Mouse (Mus musculus) limb, embryonic 10.5 days (tissue): ENCODE measurements around the gene Tarsl2. TPM values are rescaled to one million over a fixed set of nuclear protein-coding genes. Genes with fewer than 3 reads are reported as not detected.

Experiments used
- DNase-seq: peaks from one replicate; pipeline ENCODE4 v3.0.0-alpha.2; 2017; ENCODE audit warnings: low spot score
- H3K27ac ChIP-seq: fragments of 300-500 bp; sonication (generic); 2 replicates; pipeline ENCODE4 v1.5.1; 2016; ENCODE audit warnings: mild to moderate bottlenecking
- H3K27me3 ChIP-seq: fragments of 300-500 bp; sonication (generic); 2 replicates; pipeline ENCODE4 v1.6.1; 2016; ENCODE audit warnings: low read depth, mild to moderate bottlenecking; ENCODE audit not compliant: poor library complexity, severe bottlenecking
- H3K36me3 ChIP-seq: fragments of 300-500 bp; sonication (generic); 2 replicates; pipeline ENCODE4 v1.6.1; 2016; ENCODE audit warnings: mild to moderate bottlenecking, moderate library complexity
- H3K4me1 ChIP-seq: fragments of 300-500 bp; sonication (generic); 2 replicates; pipeline ENCODE4 v1.6.1; 2016
- H3K4me3 ChIP-seq: fragments of 300-500 bp; sonication (generic); 2 replicates; pipeline ENCODE4 v1.5.1; 2016; ENCODE audit warnings: mild to moderate bottlenecking, moderate library complexity
- H3K9me3 ChIP-seq: fragments of 300-500 bp; sonication (generic); replicated peaks from 2 replicates; pipeline ENCODE4 v1.6.1; 2016; ENCODE audit warnings: mild to moderate bottlenecking
- WGBS: fragments of 180-500 bp; shearing (Covaris S2); methylation state at CpG from one replicate; pipeline ENCODE4 v1.1.7; 2016; 5-methylcytosine and 5-hydroxymethylcytosine counted together
- polyA plus RNA-seq: library from polyadenylated mRNA; unstranded; fragments of >200 nt; fragmentation: Nextera tagmentation; extraction: Ambion mirVana; gene quantifications from 2 replicates; pipeline ENCODE4 v1.2.1, GENCODE M21; 2016

Gene Tarsl2
- polyA plus RNA-seq, 1 experiment from 2014 or later = 6.2 TPM

DNA sequence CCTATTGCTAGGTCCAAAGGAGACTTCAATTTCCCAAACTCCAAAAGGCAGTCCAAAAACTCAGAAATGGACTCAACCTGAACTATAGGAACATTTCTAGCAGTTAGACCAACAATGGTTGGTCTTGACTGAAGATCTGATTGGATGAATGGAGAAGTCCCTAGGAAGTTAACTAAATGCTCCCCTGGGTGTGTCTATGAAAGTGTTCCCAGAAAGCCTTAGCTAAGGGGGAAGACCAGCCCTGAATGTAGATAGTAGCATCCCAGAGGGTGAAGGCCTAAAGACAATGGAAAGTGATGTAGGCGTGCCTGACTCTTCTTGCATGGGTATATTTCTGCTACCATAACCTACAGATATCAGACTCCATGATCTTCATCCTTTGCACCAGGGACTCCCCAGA, 63.8 kb downstream of the Tarsl2 start:
- H3K4me3 ChIP-seq = no peak overlapping the region
- H3K9me3 ChIP-seq = no peaks in the 10 kb centered on the region
- no peak overlapping the region for H3K27ac ChIP-seq
- H3K4me1 ChIP-seq = peaks cover 7% of the 10 kb centered on the region; the same call in 1 of the 2 replicates
- DNase-seq = no peak
- WGBS = 100% methylated on average over 1 of the region's 1 CpGs
- H3K27me3 ChIP-seq = peaks cover 6% of the 10 kb centered on the region; the same call in 1 of the 2 replicates
- no peaks in the 10 kb centered on the region for H3K36me3 ChIP-seq

DNA sequence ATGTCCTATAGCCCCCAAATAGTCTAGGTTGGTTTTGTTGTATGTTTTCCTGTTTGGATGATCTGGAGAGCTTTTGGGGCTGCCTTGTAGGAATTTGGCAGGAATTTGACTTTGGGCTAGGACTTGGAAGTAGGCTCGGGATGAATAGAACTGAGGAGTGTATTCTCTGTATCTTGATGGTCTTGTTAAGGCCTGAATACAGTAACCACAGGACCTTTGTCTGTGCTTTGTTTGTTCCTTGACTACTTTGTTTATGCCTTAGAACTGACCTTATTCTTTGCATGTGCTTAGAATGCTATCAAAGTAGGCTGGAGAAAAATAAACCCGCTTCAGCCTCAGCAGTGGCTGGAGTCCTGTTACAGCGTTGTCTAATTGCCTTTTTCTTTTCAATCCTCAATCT, 65.6 kb downstream of the Tarsl2 start:
- H3K36me3 ChIP-seq = no peaks in the 10 kb centered on the region
- H3K9me3 ChIP-seq = no peaks in the 10 kb centered on the region
- WGBS = 86% methylated on average over 3 of the region's 3 CpGs
- H3K27ac ChIP-seq = no peak overlapping the region
- peaks cover 6% of the 10 kb centered on the region; the same call in 1 of the 2 replicates for H3K27me3 ChIP-seq
- no peak for DNase-seq
- H3K4me1 ChIP-seq = peaks cover 1% of the 10 kb centered on the region; the same call in 1 of the 2 replicates
- no peak overlapping the region for H3K4me3 ChIP-seq

DNA sequence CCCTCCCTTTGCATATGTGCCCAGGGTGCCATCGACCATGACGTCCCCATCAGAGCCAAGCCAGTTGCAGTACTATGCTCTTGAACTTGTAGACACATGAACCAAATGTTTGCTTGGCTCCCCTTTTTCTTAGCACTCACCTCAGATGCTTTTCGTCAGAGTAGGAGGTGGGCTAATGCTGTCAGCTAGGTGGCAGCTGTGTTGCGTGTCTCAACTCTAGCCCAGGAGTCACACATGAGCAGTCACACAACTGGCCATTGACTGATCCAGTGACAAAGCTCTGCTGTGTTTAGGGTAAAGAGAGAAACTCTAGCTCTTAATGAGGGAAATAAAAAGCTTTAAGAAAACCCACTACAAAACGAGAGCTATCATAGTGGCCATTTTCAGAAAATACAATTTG, 69.1 kb downstream of the Tarsl2 start:
- H3K9me3 ChIP-seq = no peaks in the 10 kb centered on the region
- H3K27me3 ChIP-seq = peaks cover 6% of the 10 kb centered on the region; the same call in 1 of the 2 replicates
- no peak overlapping the region for H3K4me3 ChIP-seq
- 69% methylated on average over 5 of the region's 5 CpGs for WGBS
- H3K36me3 ChIP-seq = no peaks in the 10 kb centered on the region
- H3K4me1 ChIP-seq = 0 out of 2 replicates have a peak, but pooled peaks cover 4% of the 10 kb centered on the region
- H3K27ac ChIP-seq = no peak overlapping the region
- no peak for DNase-seq

DNA sequence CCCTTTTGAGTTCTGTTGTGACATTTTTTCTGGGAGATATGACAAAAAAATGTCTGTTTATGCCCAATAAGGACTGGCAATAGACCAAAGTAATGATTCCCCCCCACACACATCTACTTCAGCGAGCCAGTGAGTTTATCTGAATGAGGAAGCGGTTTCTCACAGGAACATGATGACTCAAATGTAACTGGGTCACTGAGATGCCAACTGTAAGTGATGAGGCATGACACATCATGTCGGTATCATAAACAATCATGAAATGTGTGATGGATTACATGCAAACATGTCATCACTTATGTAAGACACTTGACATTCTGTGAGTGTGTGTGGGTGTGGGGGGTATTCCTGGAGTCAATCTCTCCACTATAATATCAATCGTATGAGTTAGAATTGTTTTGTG, 69.6 kb downstream of the Tarsl2 start:
- 91% methylated on average over 4 of the region's 4 CpGs for WGBS

DNA sequence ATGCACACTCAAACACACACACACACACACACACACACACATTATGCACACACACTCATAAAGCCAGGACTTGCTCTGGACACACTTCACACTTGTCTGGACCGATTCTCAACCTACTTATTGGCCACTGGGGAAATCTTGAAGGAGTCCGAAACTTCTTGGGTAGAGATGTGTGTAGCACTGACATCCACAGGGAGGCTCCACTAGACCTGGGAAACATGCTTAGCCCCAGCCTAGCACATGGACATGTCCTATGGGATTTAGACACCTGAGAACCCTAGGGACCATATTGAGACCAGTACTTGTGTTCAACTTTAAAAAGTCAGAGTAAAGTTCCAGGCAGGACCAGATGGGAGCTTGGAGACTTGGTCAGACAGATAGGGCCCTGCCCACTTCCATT, 89.3 kb downstream of the Tarsl2 start:
- Histone ChIP-seq H3K4me1 (peaks cover 8% of the 10 kb centered on the region), H3K9me3 (no peaks in the 10 kb centered on the region), H3K36me3 (no peaks in the 10 kb centered on the region), H3K27me3 (no peaks in the 10 kb centered on the region), H3K4me3 (no peak overlapping the region), H3K27ac (no peak overlapping the region)
- WGBS = 85% methylated on average over 2 of the region's 2 CpGs
- DNase-seq = no peak

More for the DNA sequence above, 69.6 kb downstream of the Tarsl2 start:
- Histone ChIP-seq H3K27me3 (peaks cover 6% of the 10 kb centered on the region; the same call in 1 of the 2 replicates), H3K36me3 (no peaks in the 10 kb centered on the region), H3K27ac (no peak overlapping the region), H3K4me3 (no peak overlapping the region), H3K9me3 (no peaks in the 10 kb centered on the region), H3K4me1 (0 out of 2 replicates have a peak, but pooled peaks cover 4% of the 10 kb centered on the region)
- DNase-seq = no peak

DNA sequence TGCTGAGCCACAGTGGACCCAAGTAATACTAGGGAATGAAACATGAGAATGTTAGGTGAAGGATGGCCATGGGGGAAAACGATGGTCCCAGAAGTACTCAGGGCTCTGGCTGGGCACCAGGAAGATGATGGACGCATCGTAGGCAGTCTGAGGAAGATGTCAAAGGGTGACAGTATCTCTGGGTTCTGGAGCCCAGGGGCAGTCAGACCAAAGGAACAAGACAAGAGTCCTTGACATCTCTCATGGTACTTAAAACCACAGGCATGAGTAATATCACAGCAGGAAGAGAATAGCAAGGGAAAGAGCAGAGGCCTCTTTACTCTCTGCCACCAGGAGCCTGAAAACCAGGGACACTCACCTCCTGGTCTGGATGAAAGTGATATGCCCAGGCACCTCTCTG, 90.6 kb downstream of the Tarsl2 start:
- H3K27ac ChIP-seq = no peak overlapping the region
- H3K27me3 ChIP-seq = no peaks in the 10 kb centered on the region
- peaks cover 8% of the 10 kb centered on the region for H3K4me1 ChIP-seq
- WGBS = 94% methylated on average over 3 of the region's 3 CpGs
- no peaks in the 10 kb centered on the region for H3K36me3 ChIP-seq
- no peaks in the 10 kb centered on the region for H3K9me3 ChIP-seq
- no peak overlapping the region for H3K4me3 ChIP-seq
- no peak for DNase-seq

DNA sequence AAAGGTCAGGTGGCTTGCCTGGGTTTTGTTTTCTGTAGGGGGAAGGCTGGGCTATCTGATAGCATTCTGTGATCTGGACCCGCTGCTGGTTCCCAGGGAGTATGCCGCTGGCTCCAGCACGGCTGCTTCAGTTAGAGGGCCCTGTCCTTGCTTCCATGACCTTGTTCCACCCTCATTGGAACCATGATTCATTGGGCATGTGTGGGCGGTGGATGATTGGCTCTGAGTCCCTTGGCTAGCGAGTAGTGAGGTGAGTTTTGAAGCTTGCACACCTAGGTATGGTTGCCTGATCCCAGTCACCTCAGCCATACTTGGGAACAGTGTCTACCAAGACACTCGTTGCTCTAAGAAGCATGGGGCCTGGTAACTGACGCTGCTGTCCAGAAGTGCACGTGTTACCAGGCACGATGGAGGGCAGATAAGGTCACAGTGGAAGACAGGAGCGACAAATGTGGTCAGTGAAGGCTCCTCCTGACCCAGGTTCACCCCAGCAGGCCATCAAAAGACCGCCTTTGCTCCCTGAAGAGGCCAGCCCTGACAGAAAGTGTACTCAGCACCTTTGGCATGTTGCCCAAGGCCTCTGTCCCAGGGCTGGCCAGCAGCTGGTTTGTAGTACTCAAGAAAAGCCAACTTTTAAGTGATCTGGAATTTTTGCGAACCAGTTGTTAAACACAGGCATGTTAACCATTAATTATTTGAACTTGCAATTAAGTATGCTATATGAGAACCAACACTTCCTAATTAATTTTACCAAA, 92.8 kb downstream of the Tarsl2 start:
- Histone ChIP-seq H3K27me3 (no peaks in the 10 kb centered on the region), H3K4me3 (no peak overlapping the region), H3K27ac (no peak overlapping the region), H3K9me3 (no peaks in the 10 kb centered on the region), H3K36me3 (no peaks in the 10 kb centered on the region), H3K4me1 (peaks cover 8% of the 10 kb centered on the region)
- 70% methylated on average over 12 of the region's 12 CpGs for WGBS
- DNase-seq = no peak

Other genes with a start within 250 kb of the Tarsl2 start
- 18.9 and 24.0 TPM in 2 replicates for gene Tjp1, start 117.1 kb upstream of the Tarsl2 start, polyA plus RNA-seq
- 73.3 and 75.1 TPM in 2 replicates for gene Tm2d3, start 46.3 kb downstream of the Tarsl2 start, polyA plus RNA-seq
- 1.1 and 1.8 TPM in 2 replicates for gene Pcsk6, start 216.8 kb downstream of the Tarsl2 start, polyA plus RNA-seq